Mouse (Mus musculus) CD4-positive, CD25-positive, alpha-beta regulatory T cell (primary cell): ENCODE results near the gene Lgi2. TPM values are rescaled to one million over a fixed set of nuclear protein-coding genes. Genes with fewer than 3 reads are reported as not detected.

Experiments
- polyA plus RNA-seq: library from polyadenylated mRNA; unstranded; fragments of 100-300 nt; shearing (Covaris generic); gene quantifications from one replicate; pipeline ENCODE4 v1.2.1, GENCODE M21; 2017

Lgi2 gene
- 0.06 TPM for polyA plus RNA-seq

GRCm38 (mm10) chr5:52565813-52566531 is at the start of gene Lgi2:
Lgi2 (minus strand) TSS chr5:52566462.

Other genes with a start within 250 kb of the Lgi2 start
- gene Sod3, start 202.7 kb downstream of the Lgi2 start, polyA plus RNA-seq, result 0.11 TPM
- not detected for gene Ccdc149, start 94.9 kb downstream of the Lgi2 start, polyA plus RNA-seq
- gene Sepsecs, start 103.2 kb upstream of the Lgi2 start, polyA plus RNA-seq, result 8.9 TPM
- gene Pi4k2b, start 175.1 kb upstream of the Lgi2 start, polyA plus RNA-seq, result 4.5 TPM
- 20.0 TPM for gene Zcchc4, start 208.9 kb upstream of the Lgi2 start, polyA plus RNA-seq